Mouse (Mus musculus) lung, postnatal 25 days (tissue): ENCODE measurements around the gene Gm37419.

Experiments used
- DNase-seq: peaks from one replicate; pipeline ENCODE4 v3.0.0; 2022; ENCODE audit warnings: low spot score

Gene Gm37419

GRCm38 (mm10) chr16:23997228-23997627 is 8.9 kb downstream of the Gm37419 start:
- DNase-seq: no peak

DNA sequence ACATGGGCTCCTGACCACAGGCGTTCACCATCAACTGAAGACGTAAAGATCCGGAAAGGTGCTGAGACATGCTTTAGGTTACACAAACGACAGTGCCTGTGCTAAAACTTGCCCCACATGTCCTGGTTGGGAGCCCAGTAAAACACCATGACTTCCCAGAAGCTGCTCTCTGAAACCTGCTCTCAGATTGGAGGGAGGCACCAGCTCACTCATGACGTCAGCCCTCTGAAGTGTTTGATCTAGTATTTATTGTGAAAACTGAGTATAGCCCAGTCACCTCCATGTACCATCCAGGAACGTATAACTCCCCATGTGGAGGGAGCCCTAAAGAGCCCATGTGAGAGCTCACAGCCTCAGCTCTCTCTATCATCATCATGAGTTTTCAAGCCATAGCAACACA is 9.6 kb downstream of the Gm37419 start:
- DNase-seq: no peak

- DNase-seq: no peak
Observed at GRCm38 (mm10) chr16:24005928-24006327, 17.6 kb downstream of the Gm37419 start.

GRCm38 (mm10) chr16:24009891-24010290 is 21.6 kb downstream of the Gm37419 start:
- DNase-seq: no peak

DNA sequence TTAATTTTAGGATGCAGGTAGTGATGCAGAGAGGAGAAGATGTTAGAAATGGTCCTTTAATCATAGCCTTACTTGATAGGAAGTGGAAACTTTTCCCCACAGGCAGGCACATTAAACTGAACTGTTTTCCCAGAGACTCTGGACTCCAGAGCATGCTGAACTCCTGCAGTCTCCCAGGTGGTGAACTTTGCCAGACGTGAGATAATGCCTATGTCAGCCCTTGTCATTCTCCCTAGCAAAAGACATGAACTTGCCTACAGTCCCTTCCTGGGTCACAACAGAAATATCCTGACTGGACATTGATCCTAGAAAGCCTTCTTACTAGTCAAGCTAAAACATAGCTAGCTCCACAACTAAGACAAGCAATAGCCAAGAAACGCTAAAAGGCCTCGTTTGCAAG is 23.0 kb downstream of the Gm37419 start:
- DNase-seq: no peak

GRCm38 (mm10) chr16:24012066-24012465 is 23.8 kb downstream of the Gm37419 start:
- DNase-seq: no peak

GRCm38 (mm10) chr16:24014378-24014777 is 26.1 kb downstream of the Gm37419 start:
- no peak for DNase-seq

- no peak for DNase-seq
Observed at GRCm38 (mm10) chr16:24016273-24016672, 28.0 kb downstream of the Gm37419 start.

- DNase-seq: no peak
Observed at GRCm38 (mm10) chr16:24016742-24017141, 28.5 kb downstream of the Gm37419 start.

- no peak for DNase-seq
Observed at GRCm38 (mm10) chr16:24021722-24022121, 33.4 kb downstream of the Gm37419 start.

DNA sequence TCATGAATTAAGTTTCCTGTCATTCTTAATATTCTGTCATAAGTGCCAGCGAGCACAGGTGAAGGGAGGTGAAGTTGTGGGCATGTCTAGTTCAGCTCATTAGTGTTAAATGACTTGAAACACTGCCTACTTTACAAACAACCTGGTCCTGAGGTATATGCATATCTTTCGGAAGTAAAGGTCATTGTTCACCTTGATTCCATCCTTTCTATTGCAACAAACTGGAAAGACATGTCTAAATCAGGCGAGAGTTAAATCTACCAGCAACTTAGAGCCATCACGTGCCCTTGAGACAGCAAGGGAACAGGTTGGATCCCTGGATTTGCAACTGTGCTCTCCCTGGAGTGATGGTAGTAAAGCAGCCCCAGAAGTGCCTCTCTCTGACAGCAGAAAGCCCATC is 34.3 kb downstream of the Gm37419 start:
- no peak for DNase-seq

- no peak for DNase-seq
Observed at GRCm38 (mm10) chr16:24025442-24025841, 37.2 kb downstream of the Gm37419 start.

DNA sequence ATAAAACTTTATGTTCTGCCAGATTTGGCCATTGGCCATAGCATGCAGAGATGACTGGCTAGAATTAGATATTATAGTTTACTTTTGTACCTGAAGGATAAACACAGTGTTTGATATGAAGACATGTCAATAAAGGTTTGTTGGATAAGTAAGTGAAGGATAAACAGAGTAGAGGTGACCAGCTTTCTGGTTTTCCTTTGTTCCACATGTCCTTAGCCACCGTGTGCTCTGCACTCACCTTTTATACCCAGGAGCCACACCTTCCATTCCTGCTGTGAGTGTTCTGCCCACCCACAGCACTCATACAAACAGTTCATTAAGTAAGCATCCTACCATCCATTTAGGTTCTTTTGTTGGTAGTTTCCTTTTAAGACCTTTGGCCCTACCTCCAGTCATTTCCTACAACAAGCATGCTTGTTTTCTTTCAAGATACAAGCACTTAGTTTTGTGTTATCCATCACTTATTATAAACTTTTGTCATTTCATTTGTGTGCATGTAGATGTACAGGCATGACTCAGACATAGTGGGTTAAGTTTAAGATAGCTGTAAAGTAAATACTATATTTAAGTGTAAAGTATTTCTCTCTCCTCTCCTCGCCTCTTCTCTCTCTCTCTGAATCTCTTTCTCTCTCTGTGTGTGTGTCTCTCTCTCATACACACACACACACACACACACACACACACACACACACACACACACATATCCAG is 41.8 kb downstream of the Gm37419 start:
- DNase-seq: peak; percentile 8

DNA sequence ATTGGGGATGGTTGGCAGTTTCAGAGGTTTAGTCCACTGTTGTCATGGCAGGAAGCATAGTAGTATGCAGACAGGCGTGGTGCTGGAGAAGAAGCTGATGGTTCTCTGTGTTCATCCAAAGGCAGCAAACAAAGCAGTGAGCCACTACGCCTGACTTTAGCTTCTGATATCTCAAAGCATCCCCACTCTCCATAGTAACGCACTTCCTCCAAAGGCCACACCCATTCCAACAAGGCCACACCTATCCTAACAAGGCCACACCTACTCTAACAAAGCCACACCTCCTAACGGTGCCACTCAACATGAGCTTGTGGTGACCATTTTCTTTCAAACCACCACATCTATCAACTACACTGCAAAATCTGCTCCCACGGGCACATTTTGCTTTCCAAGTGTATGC is 45.0 kb downstream of the Gm37419 start:
- no peak for DNase-seq

DNA sequence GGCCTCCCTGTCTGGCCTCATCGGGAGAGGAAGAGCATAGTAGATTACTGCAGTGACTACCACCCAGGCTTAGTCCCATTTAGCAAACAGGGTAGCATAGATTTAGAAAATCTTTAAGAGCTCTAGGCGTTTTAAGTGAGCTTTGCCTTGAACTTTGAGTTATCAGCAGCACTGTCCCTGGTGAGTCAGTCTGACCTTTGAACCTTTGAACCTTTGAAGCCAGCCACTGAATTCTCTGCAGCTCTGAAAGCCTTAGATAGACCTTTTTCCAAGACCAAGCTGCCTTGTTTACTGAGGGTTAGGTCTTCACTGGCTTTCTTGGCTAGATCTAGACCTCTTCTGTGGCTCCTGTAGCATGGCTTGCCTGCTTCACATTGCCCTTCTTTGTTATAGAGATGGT is 46.2 kb downstream of the Gm37419 start:
- DNase-seq: no peak

DNA sequence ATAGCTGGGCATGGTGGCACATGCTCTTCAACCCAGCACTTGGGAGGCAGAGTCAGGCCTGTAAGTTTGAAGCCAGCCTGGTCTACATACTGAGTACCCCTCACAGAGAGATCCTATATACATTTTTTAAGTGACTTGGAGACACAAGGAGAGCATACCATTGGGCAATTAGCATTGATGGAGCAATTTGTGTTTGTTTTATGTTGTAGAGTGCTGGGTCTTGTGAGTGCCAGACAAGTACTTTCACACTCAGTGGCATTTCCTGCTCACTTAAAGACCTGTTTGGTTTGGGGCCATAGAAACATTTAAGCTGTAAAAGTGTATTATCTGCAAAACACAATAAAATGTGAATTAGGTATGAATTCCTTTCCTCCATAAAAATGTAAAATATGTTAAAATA is 47.5 kb downstream of the Gm37419 start:
- DNase-seq: peak; percentile 58

- no peak for DNase-seq
Observed at GRCm38 (mm10) chr16:24036398-24036797, 48.1 kb downstream of the Gm37419 start.
